Mouse (Mus musculus) limb, embryonic 11.5 days (tissue): ENCODE data around the gene Nt5m. TPM values are rescaled to one million over a fixed set of nuclear protein-coding genes. Genes with fewer than 3 reads are reported as not detected.
"Not testable (repeated sequence)": the region's sequence is repeated elsewhere in the genome, so short reads cannot be mapped to it uniquely, and the experiment has no call there.

Experiments used
- ATAC-seq: fragments of 200-750 bp; cut with Nextera tagmentation; 2 replicates; pipeline ENCODE4 v1.8.0; 2017; ENCODE audit warnings: low read depth; ENCODE audit not compliant: insufficient number of reproducible peaks, low FRiP score, low TSS enrichment
- DNase-seq: peaks from one replicate; pipeline ENCODE4 v3.0.0-alpha.2; 2015; ENCODE audit warnings: low spot score
- H3K27ac ChIP-seq: fragments of 300-500 bp; sonication (generic); replicated peaks from 2 replicates; pipeline ENCODE4 v1.5.1; 2014; ENCODE audit warnings: low read depth, mild to moderate bottlenecking, low read length
- H3K27me3 ChIP-seq: fragments of 300-500 bp; sonication (generic); 2 replicates; pipeline ENCODE4 v1.6.1; 2014; ENCODE audit warnings: mild to moderate bottlenecking, low read length, mixed read lengths; ENCODE audit not compliant: control insufficient read depth, insufficient read depth
- H3K36me3 ChIP-seq: fragments of 300-500 bp; sonication (generic); 2 replicates; pipeline ENCODE4 v1.6.1; 2014; ENCODE audit warnings: mild to moderate bottlenecking, low read length, moderate library complexity, mixed read lengths; ENCODE audit not compliant: control insufficient read depth, insufficient read depth
- H3K4me1 ChIP-seq: fragments of 300-500 bp; sonication (generic); 2 replicates; pipeline ENCODE4 v1.6.1; 2014; ENCODE audit warnings: low read length, mixed read lengths; ENCODE audit not compliant: control insufficient read depth, insufficient read depth
- H3K4me2 ChIP-seq: fragments of 300-500 bp; sonication (generic); 2 replicates; pipeline ENCODE4 v1.6.1; 2014; ENCODE audit warnings: low read depth, mild to moderate bottlenecking, moderate library complexity; ENCODE audit not compliant: severe bottlenecking
- H3K4me3 ChIP-seq: fragments of 300-500 bp; sonication (generic); 2 replicates; pipeline ENCODE4 v1.5.1; 2014; ENCODE audit warnings: low read depth, low read length
- H3K9ac ChIP-seq: fragments of 300-500 bp; sonication (generic); 2 replicates; pipeline ENCODE4 v1.6.1; 2014; ENCODE audit warnings: mild to moderate bottlenecking, low read length
- H3K9me3 ChIP-seq: fragments of 300-500 bp; sonication (generic); 2 replicates; pipeline ENCODE4 v1.6.1; 2016; ENCODE audit warnings: low read length; ENCODE audit not compliant: control insufficient read depth
- WGBS: fragments of 180-500 bp; shearing (Covaris S2); extraction: QIAGEN DNeasy Blood & Tissue Kit; methylation state at CpG from one replicate; pipeline ENCODE4 v1.1.7; 2014; 5-methylcytosine and 5-hydroxymethylcytosine counted together
- polyA plus RNA-seq: library from polyadenylated mRNA; unstranded; fragments of >200 nt; fragmentation: Nextera tagmentation; extraction: Ambion mirVana; gene quantifications from 2 replicates; pipeline ENCODE4 v1.2.1, GENCODE M21; 2014

Nt5m gene
- polyA plus RNA-seq, 1 experiment from 2014 or later: 36.1 TPM

- H3K27me3 ChIP-seq: no peaks in the 10 kb centered on the region
- WGBS: 79% methylated on average over 6 of the region's 6 CpGs
- no peak for DNase-seq
- ATAC-seq: no peak
- peaks cover 21% of the 10 kb centered on the region for H3K36me3 ChIP-seq
- no peak overlapping the region for H3K27ac ChIP-seq
- H3K9me3 ChIP-seq: no peaks in the 10 kb centered on the region
- H3K4me1 ChIP-seq: no peaks in the 10 kb centered on the region
- no peak overlapping the region for H3K4me3 ChIP-seq
- no peak overlapping the region for H3K9ac ChIP-seq
- no peak overlapping the region for H3K4me2 ChIP-seq
Observed at GRCm38 (mm10) chr11:59814936-59815335, 24.3 kb upstream of the Nt5m start.

- no peak for ATAC-seq
- no peak for DNase-seq
- Histone ChIP-seq H3K36me3 (peaks cover 25% of the 10 kb centered on the region), H3K27me3 (no peaks in the 10 kb centered on the region), H3K4me3 (no peak overlapping the region), H3K9ac (no peak overlapping the region), H3K4me2 (no peak overlapping the region), H3K4me1 (no peaks in the 10 kb centered on the region), H3K27ac (no peak overlapping the region), H3K9me3 (no peaks in the 10 kb centered on the region)
- WGBS: 87% methylated on average over 6 of the region's 6 CpGs
Observed at GRCm38 (mm10) chr11:59815482-59816065, 23.7 kb upstream of the Nt5m start.

- WGBS: 94% methylated on average over 3 of the region's 3 CpGs
- ATAC-seq: no peak
Observed at GRCm38 (mm10) chr11:59817916-59818315, 21.3 kb upstream of the Nt5m start.

GRCm38 (mm10) chr11:59821625-59822024, 17.6 kb upstream of the Nt5m start:
- 88% methylated on average over 3 of the region's 3 CpGs for WGBS
- H3K9ac ChIP-seq: no peak overlapping the region
- no peaks in the 10 kb centered on the region for H3K9me3 ChIP-seq
- no peaks in the 10 kb centered on the region for H3K4me1 ChIP-seq
- H3K27me3 ChIP-seq: no peaks in the 10 kb centered on the region
- H3K36me3 ChIP-seq: peaks cover 42% of the 10 kb centered on the region
- H3K4me3 ChIP-seq: no peak overlapping the region
- ATAC-seq (no peak), DNase-seq (no peak)
- H3K27ac ChIP-seq: no peak overlapping the region
- no peak overlapping the region for H3K4me2 ChIP-seq

More at GRCm38 (mm10) chr11:59817916-59818315, 21.3 kb upstream of the Nt5m start:
- Histone ChIP-seq H3K9ac (no peak overlapping the region), H3K36me3 (peaks cover 34% of the 10 kb centered on the region), H3K4me3 (no peak overlapping the region), H3K27me3 (no peaks in the 10 kb centered on the region), H3K4me1 (no peaks in the 10 kb centered on the region), H3K4me2 (no peak overlapping the region), H3K9me3 (no peaks in the 10 kb centered on the region), H3K27ac (no peak overlapping the region)
- DNase-seq: no peak

GRCm38 (mm10) chr11:59837789-59838188, 1.5 kb upstream of the Nt5m start:
- not testable (repeated sequence) for H3K4me1 ChIP-seq, H3K4me3 ChIP-seq, ATAC-seq, H3K27ac ChIP-seq, H3K9ac ChIP-seq, H3K9me3 ChIP-seq, H3K27me3 ChIP-seq, DNase-seq, H3K36me3 ChIP-seq
- WGBS: no CpG with 5 or more reads among the region's 1 CpGs
- H3K4me2 ChIP-seq: peak overlapping the region; percentile 69; the same call in 1 of the 2 replicates

- 73% methylated on average over 4 of the region's 4 CpGs for WGBS
- no peak for DNase-seq
- H3K27ac ChIP-seq: no peak overlapping the region
Observed at GRCm38 (mm10) chr11:59838426-59838825, 821 bp upstream of the Nt5m start.

GRCm38 (mm10) chr11:59839459-59840126, 346 bp downstream of the Nt5m start, which contains the start of gene Cops3:
Gene Cops3, minus strand, starts transcription at chr11:59839838.
- Histone ChIP-seq H3K27me3 (no peaks in the 10 kb centered on the region), H3K36me3 (peaks cover 2% of the 10 kb centered on the region; the same call in 1 of the 2 replicates), H3K9me3 (no peaks in the 10 kb centered on the region), H3K4me3 (peak within 1 kb of the TSS; percentile 99), H3K27ac (peak within 1 kb of the TSS; percentile 94), H3K4me1 (peaks cover 9% of the 10 kb centered on the region), H3K4me2 (peak within 1 kb of the TSS; percentile 69), H3K9ac (peak within 1 kb of the TSS; percentile 95)
- WGBS: under 1% methylated on average over 43 of the region's 43 CpGs
- DNase-seq: peak; percentile 97
- ATAC-seq: peak; percentile 93

More at GRCm38 (mm10) chr11:59838426-59838825, 821 bp upstream of the Nt5m start:
- Histone ChIP-seq H3K9ac (no peak overlapping the region; the same call in 1 of the 2 replicates), H3K4me3 (peak overlapping the region; percentile 99), H3K36me3 (peaks cover 4% of the 10 kb centered on the region; the same call in 1 of the 2 replicates), H3K9me3 (no peaks in the 10 kb centered on the region), H3K4me2 (peak overlapping the region; percentile 69), H3K4me1 (peaks cover 9% of the 10 kb centered on the region), H3K27me3 (no peaks in the 10 kb centered on the region)
- no peak for ATAC-seq

GRCm38 (mm10) chr11:59846311-59846710, 7.1 kb downstream of the Nt5m start:
- Histone ChIP-seq H3K9me3 (no peaks in the 10 kb centered on the region), H3K27ac (no peak overlapping the region), H3K4me2 (no peak overlapping the region), H3K4me3 (no peak overlapping the region), H3K9ac (no peak overlapping the region), H3K4me1 (no peaks in the 10 kb centered on the region), H3K27me3 (no peaks in the 10 kb centered on the region), H3K36me3 (no peaks in the 10 kb centered on the region)
- no peak for ATAC-seq
- no peak for DNase-seq
- 94% methylated on average over 11 of the region's 11 CpGs for WGBS
